Mouse (Mus musculus) adrenal gland, adult 2 months (tissue): ENCODE data around the gene Proser3. TPM values are rescaled to one million over a fixed set of nuclear protein-coding genes. Genes with fewer than 3 reads are reported as not detected.

Source experiments
- DNase-seq: peaks from one replicate; pipeline ENCODE4 v3.0.0; 2021
- microRNA-seq, 2 experiments: library from miRNA; unstranded; fragments of <30 nt; microRNA quantifications; one replicate each; pipeline ENCODE4 v1.2.0; 2021
- polyA plus RNA-seq: library from polyadenylated mRNA; depleted of rRNA; stranded (reverse); fragments of >200 nt; gene quantifications from 2 replicates; pipeline ENCODE4 v1.2.3, GENCODE M21; 2012; rRNA removed
- total RNA-seq, 2 experiments: library from RNA; stranded (reverse); gene quantifications; 2 replicates each; pipeline ENCODE4 v1.2.3; 2021

The Proser3 gene
- total and polyA plus RNA-seq, 3 experiments = 6.8 to 10.4 (median 7.0) TPM

DNA sequence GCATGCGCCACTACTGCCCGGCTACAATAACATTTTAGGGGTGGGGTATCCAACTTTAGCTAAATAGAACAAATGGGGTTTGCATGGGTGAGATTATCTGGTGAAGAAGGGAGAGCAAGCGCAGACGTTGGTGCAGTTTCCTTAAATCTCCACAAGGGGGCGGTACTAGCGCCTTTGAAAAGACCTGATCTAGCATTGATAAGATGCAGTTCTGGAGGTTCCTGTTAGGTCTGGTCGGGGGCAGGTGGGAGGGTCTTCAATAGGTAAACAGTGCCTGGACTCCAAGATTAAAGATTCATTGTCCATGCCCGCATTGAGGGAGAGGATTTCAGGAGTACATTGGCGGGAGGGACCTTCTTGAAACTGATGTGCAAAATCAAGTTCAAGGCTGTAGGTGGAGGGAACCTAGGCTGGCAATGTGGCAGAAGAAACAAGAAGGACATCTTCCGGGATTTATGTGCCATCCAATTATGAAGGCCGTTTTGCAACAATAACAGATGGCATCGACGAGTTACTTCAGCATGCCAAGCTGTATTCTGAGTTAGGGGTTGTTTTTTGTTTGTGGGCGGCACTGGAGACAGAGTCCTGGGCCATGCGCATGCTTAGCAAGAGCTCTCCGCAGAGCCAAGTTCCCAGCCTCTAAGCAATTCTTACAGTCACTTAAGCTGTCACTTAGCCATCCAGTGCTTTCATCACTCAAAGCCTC lies 61.7 kb downstream of the Proser3 start:
- DNase-seq = no peak

Small RNA genes lying within 50 kb of the gene (microRNA-seq; reads per million reads assigned to microRNA genes)
- gene Gm38670 (0.44 to 1.7 reads per million in 2 experiments), gene Mir3569 (0.41 to 0.66 reads per million in 2 experiments)

Other genes starting within 250 kb of the Proser3 start
Only the 30 nearest of the 34 such genes appear.
- gene Sdhaf1, start 228.4 kb downstream of the Proser3 start, total RNA-seq = 10 to 100 TPM in 1 of 2 experiments, 1 to 10 TPM in 1; 9.1 to 18.7 TPM
- gene Sdhaf1, start 228.4 kb downstream of the Proser3 start, polyA plus RNA-seq = 52.4 and 74.3 TPM in 2 replicates
- gene Lrfn3, start 189.5 kb downstream of the Proser3 start, total RNA-seq = 10 to 100 TPM in 1 of 2 experiments, 1 to 10 TPM in 1; 8.2 to 11.9 TPM
- gene Lrfn3, start 189.5 kb downstream of the Proser3 start, polyA plus RNA-seq = 32.9 and 37.6 TPM in 2 replicates
- gene Tyrobp, start 138.5 kb downstream of the Proser3 start, total RNA-seq = 10 to 100 TPM; 34.7 to 41.9 TPM
- gene Tyrobp, start 138.5 kb downstream of the Proser3 start, polyA plus RNA-seq = 73.3 and 87.9 TPM in 2 replicates
- gene Hcst, start 132.4 kb downstream of the Proser3 start, total RNA-seq = 1 to 10 TPM; 1.2 to 2.0 TPM
- gene Hcst, start 132.4 kb downstream of the Proser3 start, polyA plus RNA-seq = 6.3 and 7.9 TPM in 2 replicates
- gene Nfkbid, start 130.6 kb downstream of the Proser3 start, total RNA-seq = 1 to 10 TPM; 1.1 to 1.3 TPM
- 3.7 and 4.1 TPM in 2 replicates for gene Nfkbid, start 130.6 kb downstream of the Proser3 start, polyA plus RNA-seq
- gene Aplp1, start 106.8 kb downstream of the Proser3 start, total RNA-seq = 10 to 100 TPM; 22.7 to 43.2 TPM
- gene Aplp1, start 106.8 kb downstream of the Proser3 start, polyA plus RNA-seq = 37.7 and 54.1 TPM in 2 replicates
- gene Kirrel2, start 94.6 kb downstream of the Proser3 start, total RNA-seq = not detected
- gene Kirrel2, start 94.6 kb downstream of the Proser3 start, polyA plus RNA-seq = not detected in 2 replicates
- gene Nphs1, start 94.0 kb downstream of the Proser3 start, total RNA-seq = not detected
- not detected in 2 replicates for gene Nphs1, start 94.0 kb downstream of the Proser3 start, polyA plus RNA-seq
- under 1 TPM in 1 of 2 experiments, not detected in 1; 0.86 TPM for gene Prodh2, start 58.7 kb downstream of the Proser3 start, total RNA-seq
- 0.10 TPM in 1 of 2 replicates, not detected in the other for gene Prodh2, start 58.7 kb downstream of the Proser3 start, polyA plus RNA-seq
- 1 to 10 TPM; 2.2 to 3.1 TPM for gene Arhgap33, start 17.2 kb downstream of the Proser3 start, total RNA-seq
- 20.3 and 23.2 TPM in 2 replicates for gene Arhgap33, start 17.2 kb downstream of the Proser3 start, polyA plus RNA-seq
- gene Hspb6, start 121 bp downstream of the Proser3 start, total RNA-seq = 10 to 100 TPM; 22.4 to 38.7 TPM
- gene Hspb6, start 121 bp downstream of the Proser3 start, polyA plus RNA-seq = 96.2 and 110 TPM in 2 replicates
- gene Lin37, start 7.5 kb upstream of the Proser3 start, total RNA-seq = 10 to 100 TPM; 43.7 to 71.4 TPM
- 47.5 and 53.5 TPM in 2 replicates for gene Lin37, start 7.5 kb upstream of the Proser3 start, polyA plus RNA-seq
- 10 to 100 TPM; 73.3 to 92.5 TPM for gene U2af1l4, start 11.0 kb upstream of the Proser3 start, total RNA-seq
- gene U2af1l4, start 11.0 kb upstream of the Proser3 start, polyA plus RNA-seq = 80.1 and 92.3 TPM in 2 replicates
- 1 to 10 TPM; 3.6 to 4.8 TPM for gene Gm49396, start 11.0 kb upstream of the Proser3 start, total RNA-seq
- 0.93 and 1.7 TPM in 2 replicates for gene Gm49396, start 11.0 kb upstream of the Proser3 start, polyA plus RNA-seq
- gene Psenen, start 11.3 kb upstream of the Proser3 start, total RNA-seq = 100 to 1,000 TPM; 185 to 190 TPM
- 88.6 and 123 TPM in 2 replicates for gene Psenen, start 11.3 kb upstream of the Proser3 start, polyA plus RNA-seq
- gene Igflr1, start 13.1 kb upstream of the Proser3 start, total RNA-seq = 1 to 10 TPM; 3.0 to 3.8 TPM
- gene Igflr1, start 13.1 kb upstream of the Proser3 start, polyA plus RNA-seq = 6.9 and 10.1 TPM in 2 replicates
- gene Kmt2b, start 36.4 kb upstream of the Proser3 start, total RNA-seq = 10 to 100 TPM; 28.5 to 41.4 TPM
- gene Kmt2b, start 36.4 kb upstream of the Proser3 start, polyA plus RNA-seq = 50.2 and 50.4 TPM in 2 replicates
- under 1 TPM in 1 of 2 experiments, not detected in 1; 0.46 TPM for gene Zbtb32, start 46.6 kb upstream of the Proser3 start, total RNA-seq
- 0.44 and 0.45 TPM in 2 replicates for gene Zbtb32, start 46.6 kb upstream of the Proser3 start, polyA plus RNA-seq
- gene Upk1a, start 60.5 kb upstream of the Proser3 start, total RNA-seq = under 1 TPM in 1 of 2 experiments, not detected in 1; 0.21 TPM
- gene Upk1a, start 60.5 kb upstream of the Proser3 start, polyA plus RNA-seq = 1.3 and 1.5 TPM in 2 replicates
- gene Cox6b1, start 73.9 kb upstream of the Proser3 start, total RNA-seq = 1,000 to 10,000 TPM; 1,292 to 2,642 TPM
- gene Cox6b1, start 73.9 kb upstream of the Proser3 start, polyA plus RNA-seq = 223 and 275 TPM in 2 replicates
- not detected for gene Etv2, start 83.6 kb upstream of the Proser3 start, total RNA-seq
- not detected in 2 replicates for gene Etv2, start 83.6 kb upstream of the Proser3 start, polyA plus RNA-seq
- 10 to 100 TPM; 78.0 to 81.9 TPM for gene Rbm42, start 98.0 kb upstream of the Proser3 start, total RNA-seq
- gene Rbm42, start 98.0 kb upstream of the Proser3 start, polyA plus RNA-seq = 125 and 139 TPM in 2 replicates
- 10 to 100 TPM in 1 of 2 experiments, 1 to 10 TPM in 1; 6.2 to 10.7 TPM for gene Haus5, start 112.7 kb upstream of the Proser3 start, total RNA-seq
- gene Haus5, start 112.7 kb upstream of the Proser3 start, polyA plus RNA-seq = 6.3 and 6.9 TPM in 2 replicates
- gene Pmis2, start 119.3 kb upstream of the Proser3 start, total RNA-seq = not detected
- not detected in 2 replicates for gene Pmis2, start 119.3 kb upstream of the Proser3 start, polyA plus RNA-seq
- 1 to 10 TPM; 3.5 to 5.7 TPM for gene 2200002J24Rik, start 146.6 kb upstream of the Proser3 start, total RNA-seq
- 12.5 and 12.7 TPM in 2 replicates for gene 2200002J24Rik, start 146.6 kb upstream of the Proser3 start, polyA plus RNA-seq
- 1 to 10 TPM; 2.0 to 3.0 TPM for gene Atp4a, start 159.9 kb upstream of the Proser3 start, total RNA-seq
- 3.3 and 3.9 TPM in 2 replicates for gene Atp4a, start 159.9 kb upstream of the Proser3 start, polyA plus RNA-seq
- 100 to 1,000 TPM; 193 to 234 TPM for gene Tmem147, start 177.2 kb upstream of the Proser3 start, total RNA-seq
- gene Tmem147, start 177.2 kb upstream of the Proser3 start, polyA plus RNA-seq = 333 and 341 TPM in 2 replicates
- gene Gapdhs, start 191.4 kb upstream of the Proser3 start, total RNA-seq = not detected
- not detected in 2 replicates for gene Gapdhs, start 191.4 kb upstream of the Proser3 start, polyA plus RNA-seq
- gene Sbsn, start 199.2 kb upstream of the Proser3 start, total RNA-seq = 100 to 1,000 TPM; 269 to 540 TPM
- gene Sbsn, start 199.2 kb upstream of the Proser3 start, polyA plus RNA-seq = 71.3 and 81.0 TPM in 2 replicates
- 1 to 10 TPM; 3.9 to 5.9 TPM for gene Dmkn, start 211.5 kb upstream of the Proser3 start, total RNA-seq
- gene Dmkn, start 211.5 kb upstream of the Proser3 start, polyA plus RNA-seq = 3.5 and 7.6 TPM in 2 replicates